Mouse (Mus musculus): ENCODE data around the gene Zfp69. TPM values are rescaled to one million over a fixed set of nuclear protein-coding genes. Genes with fewer than 3 reads are reported as not detected.

Zfp69 gene
- total RNA-seq, 2 experiments from 2014 or later, result 0.20 to 0.42 TPM

- intact Hi-C loops (cut with DNase I), result no loop called here
- TF ChIP-seq CTCF (IDR thresholded peaks at IDR 0.05), result no peak
- no peak for DNase-seq
Observed at GRCm38 (mm10) chr4:120890754-120891440, 60.6 kb downstream of the Zfp69 start.

GRCm38 (mm10) chr4:120888884-120889283, 62.6 kb downstream of the Zfp69 start:
- no peak for DNase-seq
- H3K4me3 ChIP-seq, result no peak overlapping the region
- H3K27ac ChIP-seq, result no peak overlapping the region
- intact Hi-C loops (cut with DNase I), result loop anchor here (5.0 kb wide), 2 partner anchors 132 to 207 kb away; no protein-coding TSS in a partner anchor
- no peak for TF ChIP-seq CTCF (IDR thresholded peaks at IDR 0.05)

More at GRCm38 (mm10) chr4:120890754-120891440, 60.6 kb downstream of the Zfp69 start:
- no peak overlapping the region for H3K27ac ChIP-seq
- H3K4me3 ChIP-seq, result no peak overlapping the region

GRCm38 (mm10) chr4:120887381-120888112, 64.0 kb downstream of the Zfp69 start:
- peak; percentile 58 for DNase-seq
- no peak overlapping the region for H3K27ac ChIP-seq
- no peak overlapping the region for H3K4me3 ChIP-seq
- intact Hi-C loops (cut with DNase I), result loop anchor here (1.0 to 5.0 kb wide), 3 partner anchors 36 to 205 kb away; no protein-coding TSS in a partner anchor
- peak; percentile 70 for TF ChIP-seq CTCF (IDR thresholded peaks at IDR 0.05)

GRCm38 (mm10) chr4:120886811-120887210, 64.7 kb downstream of the Zfp69 start:
- H3K4me3 ChIP-seq, result no peak overlapping the region
- no peak for DNase-seq
- H3K27ac ChIP-seq, result no peak overlapping the region
- TF ChIP-seq CTCF (IDR thresholded peaks at IDR 0.05), result no peak
- intact Hi-C loops (cut with DNase I), result loop anchor here (1.0 to 5.0 kb wide), 3 partner anchors 36 to 205 kb away; no protein-coding TSS in a partner anchor

GRCm38 (mm10) chr4:120886131-120886530, 65.4 kb downstream of the Zfp69 start:
- H3K27ac ChIP-seq, result no peak overlapping the region
- TF ChIP-seq CTCF (IDR thresholded peaks at IDR 0.05), result no peak
- intact Hi-C loops (cut with DNase I), result loop anchor here (5.0 kb wide), 2 partner anchors 129 to 204 kb away; no protein-coding TSS in a partner anchor

GRCm38 (mm10) chr4:120885208-120886120, 66.0 kb downstream of the Zfp69 start:
- H3K27ac ChIP-seq, result no peak overlapping the region
- intact Hi-C loops (cut with DNase I), result loop anchor here (5.0 kb wide), 2 partner anchors 128 to 203 kb away; no protein-coding TSS in a partner anchor
- TF ChIP-seq CTCF (IDR thresholded peaks at IDR 0.05), result no peak
- H3K4me3 ChIP-seq, result no peak overlapping the region
- no peak for DNase-seq

More at GRCm38 (mm10) chr4:120886131-120886530, 65.4 kb downstream of the Zfp69 start:
- no peak overlapping the region for H3K4me3 ChIP-seq
- DNase-seq, result no peak

- H3K27ac ChIP-seq, result no peak overlapping the region
- intact Hi-C loops (cut with DNase I), result no loop called here
- DNase-seq, result no peak
- TF ChIP-seq CTCF (IDR thresholded peaks at IDR 0.05), result no peak
- H3K4me3 ChIP-seq, result no peak overlapping the region
Observed at GRCm38 (mm10) chr4:120882002-120882625, 69.4 kb downstream of the Zfp69 start.

- Histone ChIP-seq H3K27ac (no peak overlapping the region), H3K4me3 (no peak overlapping the region)
- intact Hi-C loops (cut with DNase I), result no loop called here
- no peak for DNase-seq
- no peak for TF ChIP-seq CTCF (IDR thresholded peaks at IDR 0.05)
Observed at GRCm38 (mm10) chr4:120880731-120881432, 70.6 kb downstream of the Zfp69 start.

Small RNA genes lying within 50 kb of the gene (microRNA-seq; reads per million reads assigned to microRNA genes)
- not detected for gene Mir7015

Other genes with a start within 250 kb of the Zfp69 start
- gene Kcnq4, start 203.1 kb downstream of the Zfp69 start, total RNA-seq (2021), result 10 to 100 TPM; 13.4 to 14.5 TPM
- gene Nfyc, start 120.1 kb downstream of the Zfp69 start, total RNA-seq (2021), result 10 to 100 TPM; 45.2 to 47.9 TPM
- gene Rims3, start 96.9 kb downstream of the Zfp69 start, total RNA-seq (2021), result under 1 TPM in 1 of 2 experiments, not detected in 1; 0.03 TPM
- gene Exo5, start 26.7 kb downstream of the Zfp69 start, total RNA-seq (2021), result under 1 TPM; 0.74 to 0.78 TPM
- gene Smap2, start 65.5 kb upstream of the Zfp69 start, total RNA-seq (2021), result 10 to 100 TPM; 10.8 to 18.2 TPM
- under 1 TPM in 1 of 2 experiments, not detected in 1; 0.20 TPM for gene Col9a2, start 87.7 kb upstream of the Zfp69 start, total RNA-seq (2021)
- gene Zmpste24, start 146.5 kb upstream of the Zfp69 start, total RNA-seq (2021), result 10 to 100 TPM; 15.0 to 20.3 TPM
- gene Tmco2, start 157.5 kb upstream of the Zfp69 start, total RNA-seq (2021), result not detected

Measured in gastrocnemius, adult 2 months (tissue).